Mouse (Mus musculus) lung, postnatal 0 days (tissue): ENCODE results near the gene Gpr171. TPM values are rescaled to one million over a fixed set of nuclear protein-coding genes. Genes with fewer than 3 reads are reported as not detected.
"Not testable (repeated sequence)": the region's sequence is repeated elsewhere in the genome, so short reads cannot be mapped to it uniquely, and the experiment has no call there.

ENCODE experiments used
- ATAC-seq: fragments of 200-750 bp; cut with Nextera tagmentation; 2 replicates; pipeline ENCODE4 v1.8.0; 2017; ENCODE audit warnings: moderate library complexity
- DNase-seq: peaks from one replicate; pipeline ENCODE4 v3.0.0-alpha.2; 2016; ENCODE audit warnings: low spot score
- H3K27ac ChIP-seq: fragments of 300-500 bp; sonication (generic); 2 replicates; pipeline ENCODE4 v1.5.1; 2014; ENCODE audit warnings: antibody characterized with exemption, mild to moderate bottlenecking, low read length, mixed read lengths
- H3K27me3 ChIP-seq: fragments of 300-500 bp; sonication (generic); replicated peaks from 2 replicates; pipeline ENCODE4 v1.6.1; 2014; ENCODE audit warnings: low read length, mixed read lengths; ENCODE audit not compliant: insufficient read depth
- H3K36me3 ChIP-seq: fragments of 300-500 bp; sonication (generic); 2 replicates; pipeline ENCODE4 v1.6.1; 2014; ENCODE audit warnings: low read length, mixed read lengths; ENCODE audit not compliant: insufficient read depth
- H3K4me1 ChIP-seq: fragments of 300-500 bp; sonication (generic); 2 replicates; pipeline ENCODE4 v1.6.1; 2014; ENCODE audit warnings: antibody characterized with exemption, low read depth, low read length, mixed read lengths; ENCODE audit not compliant: insufficient read depth
- H3K4me2 ChIP-seq: fragments of 300-500 bp; sonication (generic); replicated peaks from 2 replicates; pipeline ENCODE4 v1.6.1; 2014; ENCODE audit warnings: low read depth, mild to moderate bottlenecking, low read length, moderate library complexity, mixed read lengths
- H3K4me3 ChIP-seq: fragments of 300-500 bp; sonication (generic); 2 replicates; pipeline ENCODE4 v1.5.1; 2014; ENCODE audit warnings: low read depth, low read length
- H3K9ac ChIP-seq: fragments of 300-500 bp; sonication (generic); replicated peaks from 2 replicates; pipeline ENCODE4 v1.6.1; 2014; ENCODE audit warnings: low read depth, mild to moderate bottlenecking
- H3K9me3 ChIP-seq: fragments of 300-500 bp; sonication (generic); 2 replicates; pipeline ENCODE4 v1.6.1; 2016; ENCODE audit warnings: low read length, mixed read lengths
- CTCF ChIP-seq: IDR thresholded peaks from 2 replicates; pipeline ENCODE4 v1.5.1; 2016; ENCODE audit warnings: antibody characterized with exemption, mild to moderate bottlenecking
- EP300 ChIP-seq: IDR thresholded peaks from 2 replicates; pipeline ENCODE4 v1.6.1; 2016; ENCODE audit warnings: antibody characterized with exemption, mild to moderate bottlenecking, control low read depth
- WGBS: fragments of 180-500 bp; shearing (Covaris S2); extraction: QIAGEN DNeasy Blood & Tissue Kit; methylation state at CpG from one replicate; pipeline ENCODE4 v1.1.7; 2014; 5-methylcytosine and 5-hydroxymethylcytosine counted together
- polyA plus RNA-seq: library from polyadenylated mRNA; unstranded; fragments of >200 nt; fragmentation: Nextera tagmentation; extraction: Ambion mirVana; gene quantifications from 2 replicates; pipeline ENCODE4 v1.2.1, GENCODE M21; 2015

Gpr171 gene
- polyA plus RNA-seq, 1 experiment from 2014 or later = 1.1 TPM

- Histone ChIP-seq H3K27me3 (no peaks in the 10 kb centered on the region), H3K9me3 (no peaks in the 10 kb centered on the region), H3K4me3 (no peak overlapping the region), H3K36me3 (no peaks in the 10 kb centered on the region), H3K27ac (0 out of 2 replicates have a peak overlapping the region, but pooled peaks have one; percentile 20), H3K4me2 (no peak overlapping the region), H3K9ac (no peak overlapping the region), H3K4me1 (no peaks in the 10 kb centered on the region; the same call in 1 of the 2 replicates)
- WGBS = 29% methylated on average over 6 of the region's 6 CpGs
- DNase-seq (no peak), ATAC-seq (no peak; the same call in 1 of the 2 replicates)
- TF ChIP-seq EP300 = no peak
These were observed 21.2 kb downstream of the Gpr171 start for GRCm38 (mm10) chr3:59080293-59080916.

- Histone ChIP-seq H3K4me1 (no peaks in the 10 kb centered on the region; the same call in 1 of the 2 replicates), H3K4me3 (no peak overlapping the region), H3K9ac (no peak overlapping the region), H3K27ac (no peak overlapping the region), H3K36me3 (no peaks in the 10 kb centered on the region), H3K9me3 (no peaks in the 10 kb centered on the region), H3K4me2 (no peak overlapping the region), H3K27me3 (no peaks in the 10 kb centered on the region)
- 33% methylated on average over 4 of the region's 4 CpGs for WGBS
- DNase-seq (peak; percentile 70), ATAC-seq (no peak)
- TF ChIP-seq EP300 (no peak), CTCF (peak; percentile 85)
These were observed 22.3 kb downstream of the Gpr171 start for GRCm38 (mm10) chr3:59079327-59079726.

GRCm38 (mm10) chr3:59078585-59078984 is 23.0 kb downstream of the Gpr171 start:
- Histone ChIP-seq H3K4me3 (no peak overlapping the region), H3K4me1 (no peaks in the 10 kb centered on the region; the same call in 1 of the 2 replicates), H3K27me3 (no peaks in the 10 kb centered on the region), H3K9me3 (no peaks in the 10 kb centered on the region), H3K4me2 (no peak overlapping the region), H3K27ac (no peak overlapping the region), H3K9ac (no peak overlapping the region), H3K36me3 (no peaks in the 10 kb centered on the region)
- ATAC-seq (no peak), DNase-seq (no peak)
- no peak for TF ChIP-seq EP300
- no peak for TF ChIP-seq CTCF
- WGBS = 47% methylated on average over 11 of the region's 11 CpGs

- no peak for ATAC-seq
- DNase-seq = peak; percentile 43
- no peak for TF ChIP-seq EP300
- TF ChIP-seq CTCF = peak; percentile 63
- Histone ChIP-seq H3K9ac (no peak overlapping the region), H3K4me3 (no peak overlapping the region), H3K4me2 (no peak overlapping the region), H3K27ac (no peak overlapping the region), H3K4me1 (no peaks in the 10 kb centered on the region; the same call in 1 of the 2 replicates), H3K9me3 (no peaks in the 10 kb centered on the region), H3K27me3 (no peaks in the 10 kb centered on the region), H3K36me3 (no peaks in the 10 kb centered on the region)
- 29% methylated on average over 4 of the region's 4 CpGs for WGBS
These were observed 24.3 kb downstream of the Gpr171 start for GRCm38 (mm10) chr3:59077278-59077677.

- DNase-seq, ATAC-seq, H3K4me1 ChIP-seq, H3K9me3 ChIP-seq, H3K4me3 ChIP-seq, H3K27ac ChIP-seq, H3K9ac ChIP-seq, H3K36me3 ChIP-seq, H3K4me2 ChIP-seq, H3K27me3 ChIP-seq: not testable (repeated sequence)
- peak; percentile 22; the same call in 1 of the 2 replicates for TF ChIP-seq CTCF
- 73% methylated on average over 1 of the region's 1 CpGs for WGBS
These were observed 32.5 kb downstream of the Gpr171 start for GRCm38 (mm10) chr3:59069071-59069470.

GRCm38 (mm10) chr3:59066558-59067294 is 34.9 kb downstream of the Gpr171 start:
- WGBS = 46% methylated on average over 8 of the region's 8 CpGs
- Histone ChIP-seq H3K9me3 (no peaks in the 10 kb centered on the region), H3K4me1 (no peaks in the 10 kb centered on the region), H3K27ac (no peak overlapping the region), H3K4me2 (no peak overlapping the region), H3K9ac (no peak overlapping the region), H3K36me3 (no peaks in the 10 kb centered on the region), H3K27me3 (no peaks in the 10 kb centered on the region), H3K4me3 (no peak overlapping the region)
- DNase-seq = no peak
- TF ChIP-seq CTCF (no peak), EP300 (no peak)
- no peak for ATAC-seq
